Mouse (Mus musculus): ENCODE data around the gene Foxr2.

The Foxr2 gene

GRCm38 (mm10) chrX:153118486-153118885, at the start of gene Foxr2:
Foxr2 (plus strand) TSS chrX:153118786.
- DNase-seq = no peak

- DNase-seq = no peak
Observed at GRCm38 (mm10) chrX:153119013-153119412, 427 bp downstream of the Foxr2 start.

GRCm38 (mm10) chrX:153139734-153140515, 21.3 kb downstream of the Foxr2 start, which contains the start of gene Rragb:
Rragb (plus strand) TSS chrX:153139981.
- DNase-seq = peak; percentile 65

- no peak for DNase-seq
Observed at GRCm38 (mm10) chrX:153142656-153143055, 24.1 kb downstream of the Foxr2 start.

- no peak for DNase-seq
Observed at GRCm38 (mm10) chrX:153151766-153152165, 33.2 kb downstream of the Foxr2 start.

- peak; percentile 7 for DNase-seq
Observed at GRCm38 (mm10) chrX:153155322-153155721, 36.7 kb downstream of the Foxr2 start.

- peak; percentile 10 for DNase-seq
Observed at GRCm38 (mm10) chrX:153174786-153175185, 56.2 kb downstream of the Foxr2 start.

GRCm38 (mm10) chrX:153182221-153182620, 63.6 kb downstream of the Foxr2 start:
- DNase-seq = no peak
